Mouse (Mus musculus): ENCODE data around the gene Mia2. TPM values are rescaled to one million over a fixed set of nuclear protein-coding genes. Genes with fewer than 3 reads are reported as not detected.

Gene Mia2
- polyA plus RNA-seq, 1 experiment from 2014 or later = 33.2 TPM

- no peak for ATAC-seq (ENCODE audit: insufficient number of reproducible peaks, insufficient read depth, low FRiP score, low read depth)
- peak overlapping the region; percentile 73 for H3K4me2 ChIP-seq (ENCODE audit: low read length)
- WGBS = 5% methylated on average over 6 of the region's 6 CpGs
- H3K27ac ChIP-seq (replicated peaks in 1 of 2; ENCODE audit: control insufficient read depth in 1 of 2, insufficient read depth in 1 of 2, low read depth in 2 of 2, low read length in 2 of 2) = peak overlapping the region; percentile 63 to 81
- H3K9ac ChIP-seq (ENCODE audit: low read length) = peak overlapping the region; percentile 95
- H3K36me3 ChIP-seq (ENCODE audit: control insufficient read depth, insufficient read depth, low read length) = no peaks in the 10 kb centered on the region
- no peaks in the 10 kb centered on the region for H3K9me3 ChIP-seq (ENCODE audit: control insufficient read depth, low read length)
- peak overlapping the region; percentile 55 to 83; a peak in 3 of 4 replicates for H3K4me3 ChIP-seq (ENCODE audit: control insufficient read depth in 1 of 2, insufficient read depth in 1 of 2, low read depth in 1 of 2, low read length in 2 of 2)
- no peaks in the 10 kb centered on the region for H3K27me3 ChIP-seq (ENCODE audit: control insufficient read depth, insufficient read depth, low read length)
- peaks cover 0 to 16% of the 10 kb centered on the region in 2 experiments; a peak in 2 of 4 replicates for H3K4me1 ChIP-seq (ENCODE audit: control insufficient read depth in 2 of 2, insufficient read depth in 2 of 2, low read length in 2 of 2)
Observed at GRCm38 (mm10) chr12:59129592-59129991, 34.0 kb downstream of the Mia2 start.

DNA sequence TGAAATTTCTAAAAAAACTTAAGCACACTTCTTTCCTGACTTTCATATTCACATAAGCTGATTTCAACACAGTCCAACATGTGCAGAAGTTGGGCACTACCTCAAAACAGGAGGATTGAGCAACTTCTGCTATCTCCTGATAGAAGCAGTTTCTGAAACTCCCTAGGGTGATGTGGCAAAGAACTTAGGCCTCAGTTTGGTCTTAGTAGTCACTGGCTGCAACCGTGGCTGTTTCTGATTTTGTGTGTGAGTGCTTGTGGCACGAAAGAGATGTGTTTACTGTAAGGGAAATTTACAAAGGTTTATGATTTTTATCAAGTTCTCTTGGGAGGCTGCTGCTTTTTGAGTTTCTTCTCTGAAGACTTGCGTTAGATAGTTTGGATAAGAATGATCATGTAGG is 34.6 kb downstream of the Mia2 start:
- no peaks in the 10 kb centered on the region for H3K36me3 ChIP-seq (ENCODE audit: control insufficient read depth, insufficient read depth, low read length)
- WGBS = 6% methylated on average over 3 of the region's 3 CpGs
- H3K4me3 ChIP-seq (ENCODE audit: control insufficient read depth in 1 of 2, insufficient read depth in 1 of 2, low read depth in 1 of 2, low read length in 2 of 2) = peak overlapping the region; percentile 83 to 96; a peak in 3 of 4 replicates
- peak overlapping the region; percentile 95 for H3K9ac ChIP-seq (ENCODE audit: low read length)
- peak overlapping the region; percentile 67 to 92; a peak in 3 of 4 replicates for H3K27ac ChIP-seq (replicated peaks in 1 of 2; ENCODE audit: control insufficient read depth in 1 of 2, insufficient read depth in 1 of 2, low read depth in 2 of 2, low read length in 2 of 2)
- peaks cover 0 to 16% of the 10 kb centered on the region in 2 experiments; a peak in 2 of 4 replicates for H3K4me1 ChIP-seq (ENCODE audit: control insufficient read depth in 2 of 2, insufficient read depth in 2 of 2, low read length in 2 of 2)
- ATAC-seq (ENCODE audit: insufficient number of reproducible peaks, insufficient read depth, low FRiP score, low read depth) = no peak
- peak overlapping the region; percentile 73 for H3K4me2 ChIP-seq (ENCODE audit: low read length)
- no peaks in the 10 kb centered on the region for H3K27me3 ChIP-seq (ENCODE audit: control insufficient read depth, insufficient read depth, low read length)
- H3K9me3 ChIP-seq (ENCODE audit: control insufficient read depth, low read length) = no peaks in the 10 kb centered on the region

- H3K4me2 ChIP-seq (ENCODE audit: low read length) = peak overlapping the region; percentile 73
- peak overlapping the region; percentile 87 to 92 for H3K27ac ChIP-seq (replicated peaks in 1 of 2; ENCODE audit: control insufficient read depth in 1 of 2, insufficient read depth in 1 of 2, low read depth in 2 of 2, low read length in 2 of 2)
- peak overlapping the region; percentile 83 to 96 for H3K4me3 ChIP-seq (ENCODE audit: control insufficient read depth in 1 of 2, insufficient read depth in 1 of 2, low read depth in 1 of 2, low read length in 2 of 2)
- ATAC-seq (ENCODE audit: insufficient number of reproducible peaks, insufficient read depth, low FRiP score, low read depth) = peak; percentile 97
- peaks cover 0 to 16% of the 10 kb centered on the region in 2 experiments; a peak in 2 of 4 replicates for H3K4me1 ChIP-seq (ENCODE audit: control insufficient read depth in 2 of 2, insufficient read depth in 2 of 2, low read length in 2 of 2)
- WGBS = under 1% methylated on average over 88 of the region's 100 CpGs
- peak overlapping the region; percentile 95 for H3K9ac ChIP-seq (ENCODE audit: low read length)
- H3K36me3 ChIP-seq (ENCODE audit: control insufficient read depth, insufficient read depth, low read length) = no peaks in the 10 kb centered on the region
- H3K9me3 ChIP-seq (ENCODE audit: control insufficient read depth, low read length) = no peaks in the 10 kb centered on the region
- H3K27me3 ChIP-seq (ENCODE audit: control insufficient read depth, insufficient read depth, low read length) = no peaks in the 10 kb centered on the region
Observed at GRCm38 (mm10) chr12:59130651-59131577, 35.3 kb downstream of the Mia2 start.

DNA sequence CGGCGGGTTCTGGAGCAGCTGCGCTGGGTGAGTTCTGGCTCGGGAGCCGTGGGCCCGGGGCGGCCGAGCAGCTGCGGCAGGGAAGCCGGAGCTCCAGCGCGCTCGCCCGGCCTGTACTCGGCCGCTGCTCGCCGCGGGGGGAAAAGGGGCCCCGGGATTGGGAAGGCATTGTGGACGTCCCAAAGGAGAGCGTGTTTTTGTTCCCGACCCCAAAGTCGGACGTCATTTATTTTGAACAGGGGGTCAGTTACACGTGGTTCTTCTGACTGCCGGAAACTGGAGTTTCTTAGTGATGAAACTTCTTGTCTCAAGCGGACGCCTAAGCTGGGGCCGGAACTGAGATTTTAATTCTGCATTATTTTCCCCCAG is 36.0 kb downstream of the Mia2 start:
- Histone ChIP-seq H3K27me3 (ENCODE audit: control insufficient read depth, insufficient read depth, low read length) (no peaks in the 10 kb centered on the region), H3K27ac (replicated peaks in 1 of 2; ENCODE audit: control insufficient read depth in 1 of 2, insufficient read depth in 1 of 2, low read depth in 2 of 2, low read length in 2 of 2) (peak overlapping the region; percentile 87 to 92), H3K36me3 (ENCODE audit: control insufficient read depth, insufficient read depth, low read length) (0 out of 2 replicates have a peak, but pooled peaks cover 3% of the 10 kb centered on the region), H3K4me1 (ENCODE audit: control insufficient read depth in 2 of 2, insufficient read depth in 2 of 2, low read length in 2 of 2) (peaks cover 0 to 16% of the 10 kb centered on the region in 2 experiments; a peak in 2 of 4 replicates), H3K9me3 (ENCODE audit: control insufficient read depth, low read length) (no peaks in the 10 kb centered on the region), H3K4me2 (ENCODE audit: low read length) (peak overlapping the region; percentile 73), H3K4me3 (ENCODE audit: control insufficient read depth in 1 of 2, insufficient read depth in 1 of 2, low read depth in 1 of 2, low read length in 2 of 2) (peak overlapping the region; percentile 83 to 96), H3K9ac (ENCODE audit: low read length) (peak overlapping the region; percentile 95)
- under 1% methylated on average over 30 of the region's 30 CpGs for WGBS
- no peak for ATAC-seq (ENCODE audit: insufficient number of reproducible peaks, insufficient read depth, low FRiP score, low read depth)

GRCm38 (mm10) chr12:59132462-59132861 is 36.9 kb downstream of the Mia2 start:
- no peaks in the 10 kb centered on the region for H3K27me3 ChIP-seq (ENCODE audit: control insufficient read depth, insufficient read depth, low read length)
- H3K4me2 ChIP-seq (ENCODE audit: low read length) = peak overlapping the region; percentile 73
- peak overlapping the region; percentile 95 for H3K9ac ChIP-seq (ENCODE audit: low read length)
- ATAC-seq (ENCODE audit: insufficient number of reproducible peaks, insufficient read depth, low FRiP score, low read depth) = no peak
- H3K4me1 ChIP-seq (ENCODE audit: control insufficient read depth in 2 of 2, insufficient read depth in 2 of 2, low read length in 2 of 2) = peaks cover 0 to 16% of the 10 kb centered on the region in 2 experiments; a peak in 2 of 4 replicates
- peak overlapping the region in 1 of 2 experiments; percentile 83; a peak in 2 of 4 replicates for H3K4me3 ChIP-seq (ENCODE audit: control insufficient read depth in 1 of 2, insufficient read depth in 1 of 2, low read depth in 1 of 2, low read length in 2 of 2)
- WGBS = 54% methylated on average over 3 of the region's 3 CpGs
- H3K36me3 ChIP-seq (ENCODE audit: control insufficient read depth, insufficient read depth, low read length) = peaks cover 10% of the 10 kb centered on the region; the same call in 1 of the 2 replicates
- no peak overlapping the region for H3K27ac ChIP-seq (replicated peaks in 1 of 2; ENCODE audit: control insufficient read depth in 1 of 2, insufficient read depth in 1 of 2, low read depth in 2 of 2, low read length in 2 of 2)
- no peaks in the 10 kb centered on the region for H3K9me3 ChIP-seq (ENCODE audit: control insufficient read depth, low read length)

GRCm38 (mm10) chr12:59132940-59133339 is 37.3 kb downstream of the Mia2 start:
- no peak for ATAC-seq (ENCODE audit: insufficient number of reproducible peaks, insufficient read depth, low FRiP score, low read depth)
- Histone ChIP-seq H3K4me3 (ENCODE audit: control insufficient read depth in 1 of 2, insufficient read depth in 1 of 2, low read depth in 1 of 2, low read length in 2 of 2) (no peak overlapping the region), H3K27me3 (ENCODE audit: control insufficient read depth, insufficient read depth, low read length) (no peaks in the 10 kb centered on the region), H3K36me3 (ENCODE audit: control insufficient read depth, insufficient read depth, low read length) (peaks cover 14% of the 10 kb centered on the region; the same call in 1 of the 2 replicates), H3K9me3 (ENCODE audit: control insufficient read depth, low read length) (no peaks in the 10 kb centered on the region), H3K4me1 (ENCODE audit: control insufficient read depth in 2 of 2, insufficient read depth in 2 of 2, low read length in 2 of 2) (peaks cover 0 to 16% of the 10 kb centered on the region in 2 experiments; a peak in 2 of 4 replicates), H3K27ac (replicated peaks in 1 of 2; ENCODE audit: control insufficient read depth in 1 of 2, insufficient read depth in 1 of 2, low read depth in 2 of 2, low read length in 2 of 2) (no peak overlapping the region), H3K9ac (ENCODE audit: low read length) (no peak overlapping the region), H3K4me2 (ENCODE audit: low read length) (peak overlapping the region; percentile 73)
- 75% methylated on average over 7 of the region's 7 CpGs for WGBS

- H3K4me1 ChIP-seq (ENCODE audit: control insufficient read depth in 2 of 2, insufficient read depth in 2 of 2, low read length in 2 of 2) = peaks cover 0 to 16% of the 10 kb centered on the region in 2 experiments; a peak in 2 of 4 replicates
- 80% methylated on average over 10 of the region's 10 CpGs for WGBS
- no peaks in the 10 kb centered on the region for H3K27me3 ChIP-seq (ENCODE audit: control insufficient read depth, insufficient read depth, low read length)
- H3K36me3 ChIP-seq (ENCODE audit: control insufficient read depth, insufficient read depth, low read length) = peaks cover 19% of the 10 kb centered on the region
- no peaks in the 10 kb centered on the region for H3K9me3 ChIP-seq (ENCODE audit: control insufficient read depth, low read length)
- H3K27ac ChIP-seq (replicated peaks in 1 of 2; ENCODE audit: control insufficient read depth in 1 of 2, insufficient read depth in 1 of 2, low read depth in 2 of 2, low read length in 2 of 2) = no peak overlapping the region
- H3K4me3 ChIP-seq (ENCODE audit: control insufficient read depth in 1 of 2, insufficient read depth in 1 of 2, low read depth in 1 of 2, low read length in 2 of 2) = no peak overlapping the region
- H3K9ac ChIP-seq (ENCODE audit: low read length) = no peak overlapping the region
- no peak overlapping the region; the same call in 1 of the 2 replicates for H3K4me2 ChIP-seq (ENCODE audit: low read length)
- no peak for ATAC-seq (ENCODE audit: insufficient number of reproducible peaks, insufficient read depth, low FRiP score, low read depth)
Observed at GRCm38 (mm10) chr12:59133437-59133999, 37.9 kb downstream of the Mia2 start.
